ENCODE assay signal across 8 mouse cellular contexts in the genomic region with DNA sequence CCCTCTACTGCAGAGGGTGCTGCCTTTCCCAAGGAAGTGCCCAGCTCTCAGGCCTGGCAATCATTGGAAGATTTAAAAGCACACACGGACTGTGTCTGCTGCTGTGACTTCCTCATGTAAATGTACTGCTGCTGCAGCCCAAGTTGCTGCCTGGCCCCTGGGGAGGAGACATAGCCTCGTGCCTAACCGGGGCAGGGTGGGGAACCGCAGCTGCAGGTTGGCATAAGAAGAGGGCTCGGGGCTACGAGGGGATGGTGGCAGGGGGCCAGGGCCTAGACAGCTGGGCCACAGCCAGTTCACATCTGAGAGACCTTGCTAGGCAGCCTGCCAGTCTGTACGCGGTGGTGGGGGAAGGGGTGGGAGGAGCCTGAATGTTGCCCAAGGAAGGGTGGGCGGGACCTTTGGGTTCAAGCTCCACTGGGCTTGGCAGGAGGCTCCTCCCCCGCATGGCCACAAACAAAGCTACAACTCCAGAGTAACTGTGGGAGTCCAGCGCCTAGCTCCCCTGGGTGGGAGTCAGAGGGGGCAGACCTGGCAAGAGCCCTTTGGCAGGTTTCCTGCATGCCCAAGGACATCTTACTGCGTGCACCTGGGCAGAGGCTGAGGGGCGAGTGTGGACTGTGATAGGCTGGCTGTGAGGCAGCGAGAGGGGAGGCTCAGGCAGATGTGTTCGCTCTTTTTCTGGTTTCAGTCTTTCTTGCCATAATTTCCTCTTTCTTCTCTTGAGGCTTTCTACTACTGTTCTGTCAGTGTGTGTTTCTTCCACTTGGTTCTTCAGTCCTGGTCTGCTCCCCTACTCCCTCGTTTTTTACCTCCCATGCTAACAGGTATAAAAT. TPM values are rescaled to one million over a fixed set of nuclear protein-coding genes. Genes with fewer than 3 reads are reported as not detected.
DNase-seq lines count a peak whose midpoint lies in the region; ATAC-seq lines count a peak whose summit lies in the region.

No protein-coding gene starts in this region.

- ATAC-seq in embryonic facial prominence, embryonic 14.5 days (ENCODE audit: low read depth) = peak; percentile 82
- peak; percentile 77 for ATAC-seq in heart, embryonic 13.5 days (ENCODE audit: extremely low read depth, insufficient number of reproducible peaks, low FRiP score, low TSS enrichment)
- peak; percentile 83 for ATAC-seq in kidney, embryonic 16.5 days (ENCODE audit: low FRiP score, low TSS enrichment)
- peak; percentile 84 for ATAC-seq in neural tube, embryonic 14.5 days (ENCODE audit: low read depth)

- H3K4me1 ChIP-seq in embryonic facial prominence, embryonic 14.5 days (ENCODE audit: control insufficient read depth, insufficient read depth, low read length) = peaks cover 42% of the 10 kb centered on the region
- peaks cover 54% of the 10 kb centered on the region for H3K4me1 ChIP-seq in heart, embryonic 13.5 days
- peaks cover 52% of the 10 kb centered on the region for H3K4me1 ChIP-seq in kidney, embryonic 16.5 days (ENCODE audit: insufficient read depth, low read length)
- H3K4me1 ChIP-seq in neural tube, embryonic 14.5 days (ENCODE audit: control insufficient read depth, insufficient read depth, low read length) = peaks cover 46% of the 10 kb centered on the region

- H3K27ac ChIP-seq in embryonic facial prominence, embryonic 14.5 days (replicated peaks; ENCODE audit: low read depth, low read length) = peak overlapping the region; percentile 84
- H3K27ac ChIP-seq in heart, embryonic 13.5 days (replicated peaks) = peak overlapping the region; percentile 75
- H3K27ac ChIP-seq in kidney, embryonic 16.5 days (ENCODE audit: low read length) = peak overlapping the region; percentile 91
- H3K27ac ChIP-seq in neural tube, embryonic 14.5 days (ENCODE audit: low read depth, low read length) = peak overlapping the region; percentile 71

- peak overlapping the region; percentile 41 for H3K9ac ChIP-seq in embryonic facial prominence, embryonic 14.5 days (ENCODE audit: low read depth, low read length)
- peak overlapping the region; percentile 68 for H3K9ac ChIP-seq in heart, embryonic 13.5 days
- H3K9ac ChIP-seq in kidney, embryonic 16.5 days (replicated peaks; ENCODE audit: low read length) = peak overlapping the region; percentile 63
- H3K9ac ChIP-seq in neural tube, embryonic 14.5 days (replicated peaks; ENCODE audit: low read depth, low read length) = no peak overlapping the region

- intact Hi-C loops in left cerebral cortex, postnatal 36 days (cut with DNase I) = no loop called here

- H3K4me3 ChIP-seq in embryonic facial prominence, embryonic 14.5 days (ENCODE audit: low read depth, low read length) = peak overlapping the region; percentile 24
- H3K4me3 ChIP-seq in heart, embryonic 13.5 days = peak overlapping the region; percentile 39
- H3K4me3 ChIP-seq in kidney, embryonic 16.5 days (ENCODE audit: low read length) = peak overlapping the region; percentile 27
- no peak overlapping the region for H3K4me3 ChIP-seq in neural tube, embryonic 14.5 days (ENCODE audit: low read depth, low read length)

- no peaks in the 10 kb centered on the region for H3K27me3 ChIP-seq in embryonic facial prominence, embryonic 14.5 days (replicated peaks; ENCODE audit: control insufficient read depth, insufficient read depth, low read length)
- peaks cover 14% of the 10 kb centered on the region; the same call in 1 of the 2 replicates for H3K27me3 ChIP-seq in heart, embryonic 13.5 days (replicated peaks)
- no peaks in the 10 kb centered on the region for H3K27me3 ChIP-seq in kidney, embryonic 16.5 days (ENCODE audit: insufficient read depth, low read length)
- no peaks in the 10 kb centered on the region for H3K27me3 ChIP-seq in neural tube, embryonic 14.5 days (ENCODE audit: control insufficient read depth, insufficient read depth, low read length)

- H3K9me3 ChIP-seq in embryonic facial prominence, embryonic 14.5 days (ENCODE audit: control insufficient read depth, low read length) = no peaks in the 10 kb centered on the region
- H3K9me3 ChIP-seq in heart, embryonic 13.5 days = no peaks in the 10 kb centered on the region
- no peaks in the 10 kb centered on the region for H3K9me3 ChIP-seq in kidney, embryonic 16.5 days (ENCODE audit: low read length)
- H3K9me3 ChIP-seq in neural tube, embryonic 14.5 days (ENCODE audit: control insufficient read depth, low read length) = no peaks in the 10 kb centered on the region

- H3K36me3 ChIP-seq in embryonic facial prominence, embryonic 14.5 days (ENCODE audit: control insufficient read depth, insufficient read depth, low read length) = no peaks in the 10 kb centered on the region
- H3K36me3 ChIP-seq in heart, embryonic 13.5 days = no peaks in the 10 kb centered on the region; the same call in 1 of the 2 replicates
- H3K36me3 ChIP-seq in kidney, embryonic 16.5 days (ENCODE audit: insufficient read depth, low read length) = no peaks in the 10 kb centered on the region
- H3K36me3 ChIP-seq in neural tube, embryonic 14.5 days (ENCODE audit: control insufficient read depth, insufficient read depth, low read length) = no peaks in the 10 kb centered on the region

- DNase-seq in left cerebral cortex, adult 11 months (ENCODE audit: low spot score) = peak; percentile 49
- DNase-seq in left cerebral cortex, postnatal 36 days (ENCODE audit: low spot score in 2 of 2) = no peak
- DNase-seq in embryonic facial prominence, embryonic 14.5 days (ENCODE audit: low spot score) = peak; percentile 95
- peak; percentile 88 to 91 for DNase-seq in lung, adult 18-20 months
- peak; percentile 92 for DNase-seq in testis, postnatal 10 days (ENCODE audit: low spot score)

- WGBS in embryonic facial prominence, embryonic 14.5 days = 16% methylated on average over 11 of the region's 16 CpGs
- 18% methylated on average over 16 of the region's 16 CpGs for WGBS in heart, embryonic 13.5 days
- 9% methylated on average over 16 of the region's 16 CpGs for WGBS in kidney, embryonic 16.5 days
- whole genome bisulfite sequencing in neural tube, embryonic 14.5 days = 12% methylated on average over 15 of the region's 16 CpGs

- peak overlapping the region; percentile 46 for H3K4me2 ChIP-seq in embryonic facial prominence, embryonic 14.5 days (ENCODE audit: low read depth, low read length)
- peak overlapping the region; percentile 68 for H3K4me2 ChIP-seq in heart, embryonic 13.5 days
- H3K4me2 ChIP-seq in kidney, embryonic 16.5 days (replicated peaks; ENCODE audit: low read depth, low read length) = peak overlapping the region; percentile 58
- H3K4me2 ChIP-seq in neural tube, embryonic 14.5 days (ENCODE audit: low read depth, low read length) = peak overlapping the region; percentile 35

RNA-seq across cellular contexts. Expression of gene Sema4b, which starts 5.8 kb away (rescaled TPM):
- total RNA-seq in left cerebral cortex, postnatal 36 days (2021) = 10 to 100 TPM; 16.9 to 19.1 TPM
- 10.5 and 11.9 TPM in 2 replicates for polyA plus RNA-seq in embryonic facial prominence, embryonic 14.5 days (2014; fragmentation: Nextera tagmentation; extraction: Ambion mirVana)
- polyA plus RNA-seq in heart, embryonic 13.5 days (2015; fragmentation: Nextera tagmentation; extraction: Ambion mirVana) = 9.9 and 11.3 TPM in 2 replicates
- 17.7 and 23.7 TPM in 2 replicates for polyA plus RNA-seq in kidney, embryonic 16.5 days (2015; fragmentation: Nextera tagmentation; extraction: Ambion mirVana)
- 18.7 and 25.7 TPM in 2 replicates for polyA plus RNA-seq in neural tube, embryonic 14.5 days (2014; fragmentation: Nextera tagmentation; extraction: Ambion mirVana)

RNA-seq across cellular contexts. Expression of gene Cib1, which starts 40.2 kb away (rescaled TPM):
- total RNA-seq in left cerebral cortex, postnatal 36 days (2021) = 10 to 100 TPM; 21.7 to 21.8 TPM
- 73.7 and 89.1 TPM in 2 replicates for polyA plus RNA-seq in embryonic facial prominence, embryonic 14.5 days (2014; fragmentation: Nextera tagmentation; extraction: Ambion mirVana)
- 54.2 and 57.9 TPM in 2 replicates for polyA plus RNA-seq in heart, embryonic 13.5 days (2015; fragmentation: Nextera tagmentation; extraction: Ambion mirVana)
- polyA plus RNA-seq in kidney, embryonic 16.5 days (2015; fragmentation: Nextera tagmentation; extraction: Ambion mirVana) = 131 and 144 TPM in 2 replicates
- polyA plus RNA-seq in neural tube, embryonic 14.5 days (2014; fragmentation: Nextera tagmentation; extraction: Ambion mirVana) = 26.4 and 38.0 TPM in 2 replicates

RNA-seq across cellular contexts. Expression of gene Gdpgp1, which starts 40.2 kb away (rescaled TPM):
- total RNA-seq in left cerebral cortex, postnatal 36 days (2021) = 1 to 10 TPM; 6.0 to 6.6 TPM
- 2.0 and 2.6 TPM in 2 replicates for polyA plus RNA-seq in embryonic facial prominence, embryonic 14.5 days (2014; fragmentation: Nextera tagmentation; extraction: Ambion mirVana)
- 3.3 and 3.7 TPM in 2 replicates for polyA plus RNA-seq in heart, embryonic 13.5 days (2015; fragmentation: Nextera tagmentation; extraction: Ambion mirVana)
- polyA plus RNA-seq in kidney, embryonic 16.5 days (2015; fragmentation: Nextera tagmentation; extraction: Ambion mirVana) = 3.5 and 4.0 TPM in 2 replicates
- polyA plus RNA-seq in neural tube, embryonic 14.5 days (2014; fragmentation: Nextera tagmentation; extraction: Ambion mirVana) = 4.5 and 5.3 TPM in 2 replicates

RNA-seq across cellular contexts. Expression of gene Ttll13, which starts 53.7 kb away (rescaled TPM):
- total RNA-seq in left cerebral cortex, postnatal 36 days (2021) = 1 to 10 TPM; 1.7 to 1.8 TPM
- polyA plus RNA-seq in embryonic facial prominence, embryonic 14.5 days (2014; fragmentation: Nextera tagmentation; extraction: Ambion mirVana) = 0.35 and 0.79 TPM in 2 replicates
- polyA plus RNA-seq in heart, embryonic 13.5 days (2015; fragmentation: Nextera tagmentation; extraction: Ambion mirVana) = 0.62 and 0.82 TPM in 2 replicates
- polyA plus RNA-seq in kidney, embryonic 16.5 days (2015; fragmentation: Nextera tagmentation; extraction: Ambion mirVana) = 0.87 and 1.4 TPM in 2 replicates
- polyA plus RNA-seq in neural tube, embryonic 14.5 days (2014; fragmentation: Nextera tagmentation; extraction: Ambion mirVana) = 3.1 and 4.2 TPM in 2 replicates

Comparison
In these comparisons a context has a peak if more than half of its experiments do, and no peak if none do; other contexts are left out.
1. DNase-seq: peak in left cerebral cortex, adult 11 months (single experiment), embryonic facial prominence, embryonic 14.5 days (single experiment), lung, adult 18-20 months (2 of 2) and testis, postnatal 10 days (single experiment); none in left cerebral cortex, postnatal 36 days (0 of 2).
2. Peak in every context shown above with its lines, with median percentiles within 50 percentile points of each other: ATAC-seq, H3K27ac ChIP-seq and H3K4me2 ChIP-seq.